Comparison of ENCODE assay signal across 14 mouse cellular contexts in genomic region chr1:90609363-90609762, GRCm38 (mm10).
"Had no signal": no experiment of that assay in that cellular context is flagged by ENCODE, and none has a peak within 500 bp of the region (broad histone marks: within the 10 kb centered on the region; RNA-seq: fewer than 3 reads in every experiment).

No protein-coding gene starts in this region.

- DNase-seq: lung, adult 18-20 months; lung, embryonic 14.5 days; lung, postnatal 10 days; lung, postnatal 4 days; right cerebral cortex, postnatal 14 days; thymus, postnatal 14 days; thymus, postnatal 36 days had no signal

- H3K27ac ChIP-seq: liver, embryonic 15.5 days; midbrain, embryonic 13.5 days; midbrain, embryonic 15.5 days; neural tube, embryonic 12.5 days; stomach, embryonic 15.5 days; stomach, postnatal 0 days had no signal

- H3K4me2 ChIP-seq: liver, embryonic 15.5 days; lung, embryonic 14.5 days; midbrain, embryonic 11.5 days; midbrain, embryonic 13.5 days; midbrain, embryonic 15.5 days; neural tube, embryonic 12.5 days; stomach, embryonic 15.5 days had no signal

- H3K27me3 ChIP-seq: liver, embryonic 15.5 days; midbrain, embryonic 13.5 days; midbrain, embryonic 15.5 days; neural tube, embryonic 12.5 days; stomach, embryonic 15.5 days had no signal

- H3K4me3 ChIP-seq: liver, embryonic 15.5 days; midbrain, embryonic 13.5 days; midbrain, embryonic 15.5 days; neural tube, embryonic 12.5 days; stomach, embryonic 15.5 days had no signal

- H3K9me3 ChIP-seq: liver, embryonic 15.5 days; midbrain, embryonic 13.5 days; midbrain, embryonic 15.5 days; neural tube, embryonic 12.5 days; stomach, embryonic 15.5 days had no signal

- ATAC-seq: midbrain, embryonic 13.5 days; midbrain, embryonic 15.5 days had no signal

- H3K4me1 ChIP-seq: stomach, embryonic 15.5 days had no signal

- H3K9ac ChIP-seq: liver, embryonic 15.5 days; lung, embryonic 14.5 days; midbrain, embryonic 13.5 days; midbrain, embryonic 15.5 days; neural tube, embryonic 12.5 days; stomach, embryonic 15.5 days had no signal
